In the genomic region with DNA sequence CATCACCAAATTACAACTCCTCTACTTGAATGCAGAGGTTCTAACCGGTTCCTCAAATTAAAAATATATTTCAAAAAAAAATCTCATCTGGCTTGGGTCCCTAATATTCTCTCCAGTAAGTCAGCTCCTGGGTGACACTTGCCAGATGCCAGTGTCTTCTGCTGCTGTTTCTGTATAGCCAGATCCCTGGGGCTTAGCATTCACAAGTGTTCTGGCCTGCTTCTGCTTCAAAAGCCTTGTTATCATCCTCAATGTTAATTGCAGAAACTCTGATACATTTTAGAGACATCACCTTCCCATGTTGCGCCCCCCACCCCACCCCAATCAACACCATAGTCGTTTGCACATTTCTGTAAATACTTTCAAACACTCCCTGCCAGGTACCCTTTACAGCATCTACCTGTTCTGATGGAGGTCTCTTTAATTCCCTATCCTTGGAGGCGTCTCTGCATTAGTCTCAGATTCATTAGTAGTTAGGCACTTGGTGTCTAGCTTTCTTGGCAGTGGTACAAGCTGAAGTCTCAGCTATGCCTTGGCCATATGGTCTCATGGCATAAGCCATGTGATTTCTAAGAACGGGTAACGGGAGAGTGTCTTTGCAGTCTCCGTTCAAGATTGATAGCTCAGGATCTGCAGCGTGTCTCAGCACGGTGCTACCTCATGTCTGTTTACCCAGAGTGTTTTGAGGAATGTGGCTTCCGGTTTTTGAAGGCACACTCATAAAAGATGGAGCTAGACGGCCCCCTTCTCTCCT, we compare ENCODE assay signal across 14 mouse cellular contexts.
DNase-seq lines count a peak whose midpoint lies in the region; ATAC-seq and TF ChIP-seq lines count a peak whose summit lies in the region.
"Had no signal": no experiment of that assay in that cellular context is flagged by ENCODE, and none has a peak within 500 bp of the region (broad histone marks: within the 10 kb centered on the region; RNA-seq: fewer than 3 reads in every experiment).

No protein-coding gene starts in this region.

- peak; percentile 74 for ATAC-seq in frontal cortex, adult (ENCODE audit: low TSS enrichment)
- ATAC-seq: intestine, embryonic 15.5 days; midbrain, embryonic 13.5 days had no signal

- no peak for TF ChIP-seq CTCF in brain, embryonic 14.5 days (IDR thresholded peaks at IDR 0.05; ENCODE audit: borderline replicate concordance, extremely low read depth, insufficient read depth, insufficient read length)

- DNase-seq in frontal cortex, postnatal 10 days (ENCODE audit: low spot score in 2 of 2) = no peak
- peak; percentile 14 to 33 for DNase-seq in left cerebral cortex, adult 9 months (ENCODE audit: low spot score in 2 of 2)
- DNase-seq in left cerebral cortex, adult 18-20 months (ENCODE audit: low spot score in 2 of 2) = no peak
- peak; percentile 93 for DNase-seq in brain, embryonic 14.5 days (ENCODE audit: low read depth)
- peak; percentile 48 to 55 for DNase-seq in cerebellum, postnatal 10 days
- no peak for DNase-seq in kidney, adult 18-20 months
- DNase-seq in urinary bladder, adult 18-20 months (ENCODE audit: low spot score in 2 of 2) = no peak
- DNase-seq: adrenal gland, postnatal 36 days; kidney, postnatal 14 days; lung, postnatal 36 days; thymus, postnatal 25 days had no signal

- no peak for TF ChIP-seq POLR2A in brain, embryonic 14.5 days (IDR thresholded peaks at IDR 0.05; ENCODE audit: borderline replicate concordance, extremely low read depth, insufficient read depth, insufficient read length, poor library complexity, severe bottlenecking)

Comparison
In these comparisons a context has a peak if more than half of its experiments do, and no peak if none do; other contexts are left out.
1. DNase-seq: peak in left cerebral cortex, adult 9 months (2 of 2), brain, embryonic 14.5 days (single experiment) and cerebellum, postnatal 10 days (2 of 2); none in frontal cortex, postnatal 10 days (0 of 2), left cerebral cortex, adult 18-20 months (0 of 2), kidney, adult 18-20 months (single experiment) and urinary bladder, adult 18-20 months (0 of 2).